8 mouse cellular contexts compared by ENCODE assay signal in the genomic region with DNA sequence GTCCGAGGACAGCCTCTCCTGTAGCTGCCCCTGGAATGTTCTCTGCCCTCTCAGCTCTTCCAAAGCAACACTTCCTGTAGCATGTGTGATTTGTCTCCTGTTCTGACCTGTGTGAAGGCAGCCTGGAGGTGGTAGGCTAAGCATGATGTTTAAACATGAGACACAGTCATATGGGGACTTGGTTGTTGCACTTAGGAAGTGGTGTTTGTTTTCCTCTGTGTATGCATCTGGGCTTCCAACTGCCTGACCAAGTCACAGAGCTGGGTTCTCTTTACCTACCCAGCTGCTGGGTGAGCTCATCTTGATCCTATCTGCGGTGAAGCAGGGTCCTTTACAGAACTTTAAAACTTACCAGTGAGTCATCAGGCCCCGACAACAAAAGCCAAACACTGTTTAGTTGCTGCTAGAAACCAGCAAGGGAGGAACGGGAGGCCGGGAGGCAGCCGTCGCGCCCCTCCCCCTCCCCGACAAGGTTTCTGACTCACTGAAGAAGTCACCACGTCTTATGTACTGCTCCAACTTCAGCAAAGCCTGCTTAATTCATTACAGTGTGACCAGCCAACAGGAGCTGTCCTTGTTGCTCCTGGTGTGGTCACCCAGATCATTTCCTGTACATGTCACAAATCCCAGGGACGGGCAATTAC. TPM values are rescaled to one million over a fixed set of nuclear protein-coding genes. Genes with fewer than 3 reads are reported as not detected.
A peak's percentile ranks its signal among the peaks of the same experiment; 100 is the strongest.
DNase-seq lines count a peak whose midpoint lies in the region; ATAC-seq lines count a peak whose summit lies in the region.

No protein-coding gene starts in this region.

- DNase-seq in forebrain, embryonic 10.5 days (ENCODE audit: extremely low spot score, low spot score), result no peak
- DNase-seq in adrenal gland, adult 8-10 months, result peak; percentile 82
- peak; percentile 88 for DNase-seq in heart, postnatal 4 days

- WGBS in forebrain, embryonic 10.5 days, result 20% methylated on average over 11 of the region's 11 CpGs
- 17% methylated on average over 11 of the region's 11 CpGs for WGBS in forebrain, embryonic 16.5 days
- WGBS in forebrain, embryonic 13.5 days, result 19% methylated on average over 11 of the region's 11 CpGs
- WGBS in limb, embryonic 12.5 days, result 14% methylated on average over 11 of the region's 11 CpGs
- WGBS in midbrain, embryonic 13.5 days, result 18% methylated on average over 11 of the region's 11 CpGs
- 7% methylated on average over 11 of the region's 11 CpGs for WGBS in stomach, embryonic 16.5 days

- peak overlapping the region; percentile 3; the same call in 1 of the 2 replicates for H3K4me3 ChIP-seq in forebrain, embryonic 10.5 days
- no peak overlapping the region for H3K4me3 ChIP-seq in forebrain, embryonic 16.5 days (replicated peaks; ENCODE audit: low read length)
- H3K4me3 ChIP-seq in forebrain, embryonic 13.5 days, result no peak overlapping the region
- H3K4me3 ChIP-seq in limb, embryonic 12.5 days (replicated peaks), result 0 out of 2 replicates have a peak overlapping the region, but pooled peaks have one; percentile 1
- H3K4me3 ChIP-seq in midbrain, embryonic 13.5 days (replicated peaks), result no peak overlapping the region
- peak overlapping the region; percentile 20; the same call in 1 of the 2 replicates for H3K4me3 ChIP-seq in stomach, embryonic 16.5 days (replicated peaks; ENCODE audit: low read length)

- ATAC-seq in forebrain, embryonic 16.5 days, result no peak
- no peak for ATAC-seq in forebrain, embryonic 13.5 days
- ATAC-seq in limb, embryonic 12.5 days (ENCODE audit: insufficient number of reproducible peaks, insufficient read depth, low FRiP score, low TSS enrichment, low read depth), result no peak
- ATAC-seq in midbrain, embryonic 13.5 days, result no peak
- peak; percentile 82 for ATAC-seq in stomach, embryonic 16.5 days (ENCODE audit: insufficient read depth, low FRiP score)

- no peaks in the 10 kb centered on the region for H3K27me3 ChIP-seq in forebrain, embryonic 10.5 days (ENCODE audit: poor library complexity, severe bottlenecking)
- H3K27me3 ChIP-seq in forebrain, embryonic 16.5 days (replicated peaks; ENCODE audit: control insufficient read depth, insufficient read depth, low read length), result no peaks in the 10 kb centered on the region
- no peaks in the 10 kb centered on the region for H3K27me3 ChIP-seq in forebrain, embryonic 13.5 days
- no peaks in the 10 kb centered on the region for H3K27me3 ChIP-seq in limb, embryonic 12.5 days
- H3K27me3 ChIP-seq in midbrain, embryonic 13.5 days, result no peaks in the 10 kb centered on the region
- H3K27me3 ChIP-seq in stomach, embryonic 16.5 days (ENCODE audit: control insufficient read depth, insufficient read depth, low read length), result no peaks in the 10 kb centered on the region

- no peaks in the 10 kb centered on the region for H3K9me3 ChIP-seq in forebrain, embryonic 10.5 days
- H3K9me3 ChIP-seq in forebrain, embryonic 16.5 days (ENCODE audit: control insufficient read depth, low read length), result no peaks in the 10 kb centered on the region
- no peaks in the 10 kb centered on the region for H3K9me3 ChIP-seq in forebrain, embryonic 13.5 days (replicated peaks)
- H3K9me3 ChIP-seq in limb, embryonic 12.5 days, result no peaks in the 10 kb centered on the region; the same call in 1 of the 2 replicates
- no peaks in the 10 kb centered on the region for H3K9me3 ChIP-seq in midbrain, embryonic 13.5 days
- no peaks in the 10 kb centered on the region for H3K9me3 ChIP-seq in stomach, embryonic 16.5 days (replicated peaks; ENCODE audit: control insufficient read depth, low read length)

- H3K4me2 ChIP-seq in forebrain, embryonic 16.5 days (ENCODE audit: low read length), result no peak overlapping the region
- H3K4me2 ChIP-seq in forebrain, embryonic 13.5 days, result peak overlapping the region; percentile 24; the same call in 1 of the 2 replicates
- peak overlapping the region; percentile 39 for H3K4me2 ChIP-seq in limb, embryonic 12.5 days
- H3K4me2 ChIP-seq in midbrain, embryonic 13.5 days (replicated peaks), result 0 out of 2 replicates have a peak overlapping the region, but pooled peaks have one; percentile 3
- H3K4me2 ChIP-seq in stomach, embryonic 16.5 days (ENCODE audit: low read depth, low read length), result peak overlapping the region; percentile 44

- no peaks in the 10 kb centered on the region for H3K36me3 ChIP-seq in forebrain, embryonic 10.5 days (replicated peaks)
- H3K36me3 ChIP-seq in forebrain, embryonic 16.5 days (ENCODE audit: control insufficient read depth, insufficient read depth), result no peaks in the 10 kb centered on the region
- no peaks in the 10 kb centered on the region for H3K36me3 ChIP-seq in forebrain, embryonic 13.5 days (ENCODE audit: poor library complexity, severe bottlenecking)
- no peaks in the 10 kb centered on the region for H3K36me3 ChIP-seq in limb, embryonic 12.5 days
- H3K36me3 ChIP-seq in midbrain, embryonic 13.5 days, result no peaks in the 10 kb centered on the region
- no peaks in the 10 kb centered on the region for H3K36me3 ChIP-seq in stomach, embryonic 16.5 days (ENCODE audit: control insufficient read depth, insufficient read depth, low read length)

- H3K9ac ChIP-seq in forebrain, embryonic 16.5 days (replicated peaks; ENCODE audit: low read depth, low read length), result no peak overlapping the region
- no peak overlapping the region for H3K9ac ChIP-seq in forebrain, embryonic 13.5 days
- H3K9ac ChIP-seq in limb, embryonic 12.5 days (replicated peaks), result no peak overlapping the region
- H3K9ac ChIP-seq in midbrain, embryonic 13.5 days (replicated peaks), result no peak overlapping the region
- peak overlapping the region; percentile 64 for H3K9ac ChIP-seq in stomach, embryonic 16.5 days (ENCODE audit: low read length)

- peak overlapping the region; percentile 69 for H3K27ac ChIP-seq in forebrain, embryonic 10.5 days
- H3K27ac ChIP-seq in forebrain, embryonic 16.5 days (ENCODE audit: low read length), result no peak overlapping the region
- no peak overlapping the region for H3K27ac ChIP-seq in forebrain, embryonic 13.5 days
- peak overlapping the region; percentile 57; the same call in 1 of the 2 replicates for H3K27ac ChIP-seq in limb, embryonic 12.5 days
- H3K27ac ChIP-seq in midbrain, embryonic 13.5 days, result no peak overlapping the region
- peak overlapping the region; percentile 80 for H3K27ac ChIP-seq in stomach, embryonic 16.5 days (ENCODE audit: low read length)

- H3K4me1 ChIP-seq in forebrain, embryonic 10.5 days, result peaks cover 14% of the 10 kb centered on the region
- peaks cover 8% of the 10 kb centered on the region for H3K4me1 ChIP-seq in forebrain, embryonic 16.5 days (replicated peaks; ENCODE audit: control insufficient read depth, insufficient read depth, low read length)
- H3K4me1 ChIP-seq in forebrain, embryonic 13.5 days, result peaks cover 7% of the 10 kb centered on the region
- peaks cover 14% of the 10 kb centered on the region for H3K4me1 ChIP-seq in limb, embryonic 12.5 days (replicated peaks)
- H3K4me1 ChIP-seq in midbrain, embryonic 13.5 days (replicated peaks), result peaks cover 6% of the 10 kb centered on the region
- H3K4me1 ChIP-seq in stomach, embryonic 16.5 days (ENCODE audit: control insufficient read depth, insufficient read depth, low read length), result peaks cover 13% of the 10 kb centered on the region

RNA-seq across cellular contexts. Expression of a gene that starts 12.8 kb away (rescaled TPM):
- 28.9 and 29.0 TPM in 2 replicates for polyA plus RNA-seq in forebrain, embryonic 10.5 days (2016; fragmentation: Nextera tagmentation; extraction: Ambion mirVana)
- polyA plus RNA-seq in forebrain, embryonic 16.5 days (2015; fragmentation: Nextera tagmentation; extraction: Ambion mirVana), result 8.9 and 10.2 TPM in 2 replicates
- 10 to 100 TPM in 3 of 4 experiments, 1 to 10 TPM in 1; 9.8 to 16.5 (median 13.3) TPM for total RNA-seq in adrenal gland, adult 8-10 months (2022)
- polyA plus RNA-seq in forebrain, embryonic 13.5 days (2015; fragmentation: Nextera tagmentation; extraction: Ambion mirVana), result 16.2 and 17.7 TPM in 2 replicates
- total RNA-seq in heart, postnatal 4 days (2021), result 10 to 100 TPM; 42.5 to 45.8 TPM
- 39.8 and 41.0 TPM in 2 replicates for polyA plus RNA-seq in limb, embryonic 12.5 days (2016; fragmentation: Nextera tagmentation; extraction: Ambion mirVana)
- polyA plus RNA-seq in midbrain, embryonic 13.5 days (2015; fragmentation: Nextera tagmentation; extraction: Ambion mirVana), result 7.3 and 9.8 TPM in 2 replicates
- polyA plus RNA-seq in stomach, embryonic 16.5 days (2015; fragmentation: Nextera tagmentation; extraction: Ambion mirVana), result 17.9 and 18.9 TPM in 2 replicates

RNA-seq across cellular contexts. Expression of a gene that starts 48.1 kb away (rescaled TPM):
- polyA plus RNA-seq in forebrain, embryonic 10.5 days (2016; fragmentation: Nextera tagmentation; extraction: Ambion mirVana), result 28.1 and 30.0 TPM in 2 replicates
- polyA plus RNA-seq in forebrain, embryonic 16.5 days (2015; fragmentation: Nextera tagmentation; extraction: Ambion mirVana), result 23.1 and 24.7 TPM in 2 replicates
- total RNA-seq in adrenal gland, adult 8-10 months (2022), result 10 to 100 TPM; 13.3 to 17.8 (median 15.7) TPM
- polyA plus RNA-seq in forebrain, embryonic 13.5 days (2015; fragmentation: Nextera tagmentation; extraction: Ambion mirVana), result 27.2 and 27.6 TPM in 2 replicates
- 10 to 100 TPM; 12.9 to 14.4 TPM for total RNA-seq in heart, postnatal 4 days (2021)
- 21.6 and 24.3 TPM in 2 replicates for polyA plus RNA-seq in limb, embryonic 12.5 days (2016; fragmentation: Nextera tagmentation; extraction: Ambion mirVana)
- 23.1 and 27.1 TPM in 2 replicates for polyA plus RNA-seq in midbrain, embryonic 13.5 days (2015; fragmentation: Nextera tagmentation; extraction: Ambion mirVana)
- 15.0 and 15.9 TPM in 2 replicates for polyA plus RNA-seq in stomach, embryonic 16.5 days (2015; fragmentation: Nextera tagmentation; extraction: Ambion mirVana)

Comparison
In these comparisons a context has a peak if more than half of its experiments do, and no peak if none do; other contexts are left out.
1. H3K27ac ChIP-seq: peak in forebrain, embryonic 10.5 days (single experiment), limb, embryonic 12.5 days (single experiment) and stomach, embryonic 16.5 days (single experiment); none in forebrain, embryonic 16.5 days (single experiment), forebrain, embryonic 13.5 days (single experiment) and midbrain, embryonic 13.5 days (single experiment).
2. H3K4me3 ChIP-seq: peak in forebrain, embryonic 10.5 days (single experiment), limb, embryonic 12.5 days (single experiment) and stomach, embryonic 16.5 days (single experiment); none in forebrain, embryonic 16.5 days (single experiment), forebrain, embryonic 13.5 days (single experiment) and midbrain, embryonic 13.5 days (single experiment).